Mouse (Mus musculus): ENCODE measurements around the gene Cnga3.

Gene Cnga3

DNA sequence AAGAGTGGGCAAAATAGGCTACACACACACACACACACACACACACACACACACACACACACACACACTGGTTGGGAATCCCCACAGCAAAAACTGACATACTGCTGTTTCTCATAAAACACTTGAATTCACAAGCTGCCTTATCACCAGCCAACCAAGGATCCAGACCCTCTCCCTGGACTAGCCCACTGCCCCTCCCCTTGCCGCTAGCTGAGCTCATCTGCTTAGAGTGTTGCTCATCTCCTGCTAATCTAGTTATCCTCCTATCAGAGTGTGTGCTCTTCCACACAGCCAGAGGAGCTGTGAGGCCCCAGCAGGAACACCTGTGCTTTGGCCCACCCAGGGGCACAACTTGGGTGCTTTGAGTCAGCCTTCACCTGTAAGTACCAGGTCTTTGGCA is at the start of gene Cnga3:
Gene Cnga3, plus strand, starts transcription at position 291 of the 400 bp plus-strand sequence.
- DNase-seq (ENCODE audit: low read depth, low spot score) = no peak

- no peak for DNase-seq (ENCODE audit: low read depth, low spot score)
These were observed 48.2 kb upstream of the Cnga3 start for GRCm38 (mm10) chr1:37166066-37166465.

DNA sequence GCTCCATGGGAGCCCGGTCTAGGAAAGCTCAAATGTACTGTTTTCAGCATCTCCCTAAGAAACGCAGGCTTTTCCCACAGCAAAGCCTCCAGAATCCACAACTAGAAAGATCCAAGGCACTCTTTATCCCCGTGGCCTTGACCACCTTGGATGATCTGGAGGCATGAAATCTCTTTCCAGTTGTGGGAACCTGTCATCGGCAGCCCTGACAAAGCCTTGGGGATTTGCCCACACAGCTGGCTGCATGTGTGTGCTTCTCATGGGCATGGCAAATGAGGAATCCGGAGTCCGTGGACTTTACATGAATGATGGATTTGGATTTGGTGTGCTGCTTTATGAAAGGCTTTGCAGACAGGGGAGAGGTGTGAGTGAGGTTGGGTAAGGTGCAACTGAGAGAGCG is 46.3 kb upstream of the Cnga3 start:
- no peak for DNase-seq (ENCODE audit: low read depth, low spot score)

- DNase-seq (ENCODE audit: low read depth, low spot score) = no peak
These were observed 36.4 kb upstream of the Cnga3 start for GRCm38 (mm10) chr1:37177874-37178273.

GRCm38 (mm10) chr1:37179852-37180251 is 34.4 kb upstream of the Cnga3 start:
- DNase-seq (ENCODE audit: low read depth, low spot score) = no peak

DNA sequence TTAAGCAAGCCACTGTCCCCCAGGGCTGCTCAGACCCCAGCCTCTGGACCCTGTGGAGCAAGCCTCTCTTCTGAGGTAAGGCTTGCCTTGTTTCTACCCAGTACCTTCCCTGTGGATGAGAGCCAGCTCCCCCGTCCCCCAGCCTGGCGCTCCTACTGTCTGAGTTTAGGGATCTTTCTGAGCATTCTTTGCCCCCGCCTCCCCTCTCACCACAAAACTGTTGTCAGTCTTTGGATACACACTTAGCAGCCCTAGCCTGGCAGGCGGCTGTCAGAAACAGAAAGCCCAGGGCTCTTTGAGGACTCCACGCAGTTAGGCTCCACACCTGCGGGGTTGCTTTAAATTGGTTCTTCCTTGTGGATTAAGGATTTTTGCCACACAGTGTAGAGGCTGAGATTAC is 27.2 kb upstream of the Cnga3 start:
- no peak for DNase-seq (ENCODE audit: low read depth, low spot score)

GRCm38 (mm10) chr1:37194607-37195006 is 19.6 kb upstream of the Cnga3 start:
- no peak for DNase-seq (ENCODE audit: low read depth, low spot score)

- DNase-seq (ENCODE audit: low read depth, low spot score) = no peak
These were observed 12.8 kb upstream of the Cnga3 start for GRCm38 (mm10) chr1:37201406-37201805.

- no peak for DNase-seq (ENCODE audit: low read depth, low spot score)
These were observed 6.5 kb upstream of the Cnga3 start for GRCm38 (mm10) chr1:37207743-37208142.

GRCm38 (mm10) chr1:37212375-37212774 is 1.9 kb upstream of the Cnga3 start:
- no peak for DNase-seq (ENCODE audit: low read depth, low spot score)

- no peak for DNase-seq (ENCODE audit: low read depth, low spot score)
These were observed 4.2 kb downstream of the Cnga3 start for GRCm38 (mm10) chr1:37218386-37218785.

- DNase-seq (ENCODE audit: low read depth, low spot score) = no peak
These were observed 5.4 kb downstream of the Cnga3 start for GRCm38 (mm10) chr1:37219593-37219992.

DNA sequence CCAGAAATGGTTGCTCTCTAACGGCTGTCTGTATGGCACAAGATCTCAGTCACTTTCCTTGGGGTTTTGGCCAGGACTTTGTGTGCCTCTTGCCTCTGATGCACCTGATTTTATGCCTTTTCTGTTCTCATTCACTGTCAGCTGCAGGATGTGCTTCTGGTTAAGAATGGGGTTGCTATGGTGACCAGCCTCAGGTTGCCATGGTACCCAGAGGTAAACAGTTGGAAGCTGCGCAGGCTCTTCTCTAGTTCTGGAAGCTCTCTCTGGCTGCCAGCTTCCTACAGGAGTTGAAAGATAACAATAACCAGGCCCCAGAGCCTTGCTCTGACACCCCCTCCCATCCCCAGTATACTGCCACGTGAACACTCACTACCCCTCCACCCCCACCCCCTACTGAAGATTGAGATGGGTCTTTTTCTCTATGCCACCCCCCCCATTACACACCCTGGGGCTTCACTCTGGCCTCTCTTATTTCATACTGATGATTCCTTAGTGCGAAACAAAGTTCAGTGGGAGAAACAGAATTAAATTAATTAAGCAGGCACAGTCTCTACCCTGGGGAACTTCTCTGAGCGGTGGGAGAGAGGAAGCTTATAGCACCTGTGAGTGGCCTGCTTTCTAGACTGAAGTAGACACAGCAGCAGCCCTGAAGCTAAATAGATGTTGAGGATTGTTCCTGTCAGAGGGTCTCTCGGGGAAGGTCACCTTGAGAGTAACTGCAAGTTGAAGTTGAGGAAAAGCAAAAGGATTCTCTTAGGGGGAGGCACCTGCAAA is 6.1 kb downstream of the Cnga3 start:
- DNase-seq (ENCODE audit: low read depth, low spot score) = peak; percentile 96

- no peak for DNase-seq (ENCODE audit: low read depth, low spot score)
These were observed 7.8 kb downstream of the Cnga3 start for GRCm38 (mm10) chr1:37222002-37222401.

DNA sequence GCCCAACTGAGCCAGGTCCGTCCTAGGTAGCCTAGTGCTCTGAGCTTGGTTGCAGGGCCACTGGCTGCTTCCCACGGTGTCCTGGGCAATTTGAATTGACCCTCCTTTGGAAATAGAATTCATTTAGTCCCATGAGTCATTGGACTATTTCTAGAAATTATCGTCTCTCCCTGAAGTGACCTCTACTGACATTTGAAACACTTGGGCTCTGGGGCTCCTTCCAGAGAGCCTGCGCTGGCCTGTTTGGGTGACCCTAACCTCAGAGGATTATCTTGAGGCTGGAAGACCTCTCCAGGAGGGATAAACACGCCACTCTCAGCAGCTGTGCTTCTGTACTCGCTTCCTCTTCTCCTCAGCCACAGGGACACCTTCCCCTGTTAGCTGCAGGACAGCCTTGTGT is 16.2 kb downstream of the Cnga3 start:
- no peak for DNase-seq (ENCODE audit: low read depth, low spot score)

- peak; percentile 52 for DNase-seq (ENCODE audit: low read depth, low spot score)
These were observed 17.1 kb downstream of the Cnga3 start for GRCm38 (mm10) chr1:37231295-37231701.

DNA sequence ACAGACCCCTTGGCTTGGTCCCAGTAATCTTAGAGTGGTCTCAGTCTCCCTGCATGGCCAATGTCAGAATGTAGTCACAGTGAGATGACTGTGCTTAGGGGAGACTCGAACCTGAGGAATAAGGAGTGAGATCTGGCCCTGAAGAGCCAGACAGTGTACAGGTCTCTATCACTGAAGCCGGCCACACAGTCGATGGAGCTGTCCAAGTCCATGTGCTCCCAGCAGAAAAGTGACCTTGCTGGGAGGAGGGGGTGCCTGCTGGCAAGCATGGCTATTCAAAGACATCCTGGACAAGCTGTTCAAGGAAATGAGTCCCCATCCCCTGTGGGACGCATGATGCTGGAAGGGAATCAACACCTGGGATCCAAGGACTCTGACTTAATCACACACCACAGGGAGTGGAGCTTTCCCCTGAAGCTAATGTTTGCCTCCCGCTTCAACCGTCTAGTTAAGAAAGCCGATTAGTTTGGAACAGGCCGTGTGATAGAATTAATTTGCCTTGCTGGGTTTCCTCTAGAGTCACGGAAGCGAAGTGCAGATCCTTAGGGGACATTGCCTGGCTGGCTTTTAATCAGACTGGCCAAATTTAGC is 24.9 kb downstream of the Cnga3 start:
- no peak for DNase-seq (ENCODE audit: low read depth, low spot score)

GRCm38 (mm10) chr1:37242253-37242652 is 28.0 kb downstream of the Cnga3 start:
- no peak for DNase-seq (ENCODE audit: low read depth, low spot score)

DNA sequence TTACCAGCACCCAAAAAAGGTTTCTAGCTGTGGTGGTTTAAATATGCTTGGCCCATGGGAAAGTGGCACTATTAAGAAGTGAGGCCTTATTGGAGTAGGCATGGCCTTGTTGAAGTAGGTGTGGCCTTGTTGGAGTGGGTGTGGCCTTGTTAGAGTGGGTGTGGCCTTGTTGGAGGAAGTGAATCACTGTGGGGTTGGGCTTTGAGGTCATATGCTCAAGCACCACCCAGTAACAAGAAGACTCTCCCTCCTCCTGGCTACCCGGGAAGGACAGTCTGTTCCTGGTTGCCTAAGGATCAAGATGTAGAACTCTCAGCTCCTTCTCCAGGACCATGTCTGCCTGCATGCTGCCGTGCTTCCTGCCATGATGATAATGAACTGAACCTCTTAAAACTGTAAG is 32.2 kb downstream of the Cnga3 start:
- no peak for DNase-seq (ENCODE audit: low read depth, low spot score)

DNA sequence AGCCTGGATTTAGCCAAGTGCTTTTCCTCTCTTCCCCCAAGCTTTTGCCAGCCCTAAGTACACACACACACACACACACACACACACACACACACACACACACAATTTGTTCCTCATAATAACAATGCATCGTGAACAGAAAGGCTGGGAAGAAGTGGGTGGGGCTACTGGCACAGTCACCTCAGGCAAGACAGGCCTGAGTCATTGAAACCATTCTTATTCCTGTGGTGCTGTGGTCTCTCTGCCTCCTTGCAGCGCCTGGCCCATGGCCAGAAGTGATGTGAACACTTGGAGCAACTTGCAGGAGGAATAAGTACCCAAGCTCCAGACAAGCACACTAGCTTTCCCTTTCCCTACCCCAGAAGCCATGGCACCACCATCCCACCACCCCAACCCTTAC is 34.2 kb downstream of the Cnga3 start:
- DNase-seq (ENCODE audit: low read depth, low spot score) = peak; percentile 50

DNA sequence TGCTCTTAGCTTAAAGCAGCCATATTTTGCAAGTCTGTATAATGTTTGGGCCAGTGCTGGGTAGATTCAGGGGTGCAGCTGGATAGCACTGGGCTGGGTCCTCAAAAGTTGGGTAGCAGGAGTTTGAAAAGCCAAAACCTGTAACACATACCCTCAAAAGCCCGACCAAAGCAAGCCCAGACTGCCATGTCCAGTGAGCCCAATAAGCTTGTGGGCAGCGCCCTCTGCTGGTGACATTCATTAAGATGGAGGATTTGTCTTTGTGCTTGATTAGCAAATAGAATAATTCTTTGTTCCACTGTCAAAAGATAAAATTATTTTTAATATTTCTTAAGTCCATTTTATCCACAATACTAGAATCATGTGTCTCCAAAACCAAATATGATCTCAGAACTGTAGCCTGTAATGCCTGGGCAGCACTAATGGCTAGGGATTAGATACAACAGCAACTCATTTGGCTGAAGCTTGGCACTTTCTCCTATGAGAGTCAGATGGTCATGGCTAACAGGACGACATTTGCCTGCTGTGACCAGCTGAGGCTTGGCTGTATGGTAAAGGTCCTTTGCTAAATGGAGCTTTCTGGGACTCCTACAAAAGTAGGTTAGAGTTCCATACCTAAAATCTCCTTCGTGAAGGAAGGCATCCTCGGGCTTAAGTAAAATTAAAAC is 36.5 kb downstream of the Cnga3 start:
- peak; percentile 58 for DNase-seq (ENCODE audit: low read depth, low spot score)

DNA sequence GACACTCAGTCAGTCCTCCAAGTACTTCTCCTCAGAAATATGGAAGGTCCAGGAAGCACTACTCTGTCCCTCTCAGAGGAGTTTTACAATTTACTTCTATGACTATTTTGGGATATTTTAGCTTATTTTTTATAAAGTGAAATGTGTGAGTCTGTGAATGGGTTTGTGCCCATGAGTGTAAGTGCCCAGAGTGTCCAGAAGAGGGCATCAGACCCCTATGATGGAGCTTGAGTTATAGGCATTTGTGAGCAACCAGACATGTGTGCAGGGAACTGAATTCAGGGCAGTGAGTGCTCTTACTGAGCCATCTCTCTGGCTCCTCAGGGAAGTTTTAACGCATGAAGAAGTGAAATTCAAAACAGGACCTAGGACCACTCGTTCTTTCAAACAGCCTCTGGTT is 44.2 kb downstream of the Cnga3 start:
- no peak for DNase-seq (ENCODE audit: low read depth, low spot score)

GRCm38 (mm10) chr1:37272464-37272863 is 58.2 kb downstream of the Cnga3 start:
- DNase-seq (ENCODE audit: low read depth, low spot score) = peak; percentile 65

All from telencephalon, adult 2 months (tissue).